Mouse (Mus musculus): ENCODE data around the gene Mup1.
"Not testable (repeated sequence)": the region's sequence is repeated elsewhere in the genome, so short reads cannot be mapped to it uniquely, and the experiment has no call there.

The Mup1 gene
- long read RNA-seq, experiment 1, result 0 reads
- long read RNA-seq, experiment 2, result 0 reads

DNA sequence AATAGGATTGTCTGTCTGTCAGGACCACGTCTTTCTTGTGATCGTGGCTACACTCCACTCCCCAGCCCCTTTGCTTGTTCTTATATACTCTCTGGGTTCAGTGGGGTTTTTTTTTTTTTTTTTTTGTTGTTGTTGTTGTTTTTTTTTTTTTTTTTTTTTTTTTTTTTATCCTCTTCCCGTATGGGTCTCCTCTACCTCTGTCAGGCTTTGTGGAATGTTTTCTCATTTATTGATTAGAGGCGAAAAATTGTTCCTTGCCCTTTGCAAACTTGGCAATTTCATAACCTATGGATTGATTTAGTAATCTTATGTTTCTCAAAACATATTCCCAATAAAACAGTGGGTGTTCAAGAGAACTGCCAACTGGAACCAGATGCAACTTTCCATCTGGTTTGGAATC lies at the start of gene Mup1:
Mup1 (minus strand) TSS at position 101 of the 400 bp plus-strand sequence.
- intact Hi-C loops (cut with DNase I), result not testable (repeated sequence)

Measured in adrenal gland (tissue).